In genomic region chr11:84957171-84957570, GRCm38 (mm10) we compare ENCODE assay signal across 11 mouse cellular contexts. TPM values are rescaled to one million over a fixed set of nuclear protein-coding genes. Genes with fewer than 3 reads are reported as not detected.
DNase-seq lines count a peak whose midpoint lies in the region; ATAC-seq and TF ChIP-seq lines count a peak whose summit lies in the region.
"Had no signal": no experiment of that assay in that cellular context is flagged by ENCODE, and none has a peak within 500 bp of the region (broad histone marks: within the 10 kb centered on the region; RNA-seq: fewer than 3 reads in every experiment).

No protein-coding gene starts in this region.

- no peak for TF ChIP-seq CTCF in ES-Bruce4 (IDR thresholded peaks at IDR 0.05; ENCODE audit: low read depth, low read length)
- TF ChIP-seq CTCF in forebrain, postnatal 0 days (IDR thresholded peaks at IDR 0.05; ENCODE audit: low read depth) = no peak

- no peak for TF ChIP-seq POLR2A in ES-Bruce4 (IDR thresholded peaks at IDR 0.05; ENCODE audit: insufficient read depth, low read length)

- DNase-seq in heart, embryonic 10.5 days (ENCODE audit: low spot score) = no peak
- DNase-seq in heart, postnatal 4 days = no peak
- peak; percentile 25 for DNase-seq in forebrain, postnatal 0 days
- no peak for DNase-seq in cerebellum, adult 11-12 months
- no peak for DNase-seq in left cerebral cortex, postnatal 36 days (ENCODE audit: low spot score in 2 of 2)
- DNase-seq: gastrocnemius, postnatal 25 days had no signal

- no peak for TF ChIP-seq EP300 in ES-Bruce4 (IDR thresholded peaks at IDR 0.05; ENCODE audit: insufficient read depth, low read depth, low read length)

- no peak overlapping the region for H3K27ac ChIP-seq in heart, embryonic 10.5 days
- H3K27ac ChIP-seq in ES-Bruce4 (ENCODE audit: insufficient read depth, low read length) = no peak overlapping the region
- no peak overlapping the region for H3K27ac ChIP-seq in forebrain, postnatal 0 days (ENCODE audit: low read depth, low read length)
- no peak overlapping the region for H3K27ac ChIP-seq in liver, embryonic 15.5 days (replicated peaks)

- H3K9ac ChIP-seq in ES-Bruce4 (ENCODE audit: low read depth, poor library complexity, severe bottlenecking) = 0 out of 2 replicates have a peak overlapping the region, but pooled peaks have one; percentile 55
- no peak overlapping the region for H3K9ac ChIP-seq in forebrain, postnatal 0 days
- no peak overlapping the region for H3K9ac ChIP-seq in liver, embryonic 15.5 days

- intact Hi-C loops in left cerebral cortex, postnatal 36 days (cut with DNase I) = no loop called here

- H3K4me2 ChIP-seq in forebrain, postnatal 0 days (ENCODE audit: low read depth) = peak overlapping the region; percentile 63
- H3K4me2 ChIP-seq in liver, embryonic 15.5 days = peak overlapping the region; percentile 43; the same call in 1 of the 2 replicates

- peaks cover 38% of the 10 kb centered on the region for H3K27me3 ChIP-seq in heart, embryonic 10.5 days (ENCODE audit: insufficient read depth, poor library complexity, severe bottlenecking)
- 0 out of 2 replicates have a peak, but pooled peaks cover 2% of the 10 kb centered on the region for H3K27me3 ChIP-seq in ES-Bruce4 (ENCODE audit: control insufficient read depth, insufficient read depth, low read length, poor library complexity, severe bottlenecking)
- peaks cover 33% of the 10 kb centered on the region for H3K27me3 ChIP-seq in forebrain, postnatal 0 days (ENCODE audit: insufficient read depth, low read length)
- peaks cover 70% of the 10 kb centered on the region for H3K27me3 ChIP-seq in liver, embryonic 15.5 days

- no peaks in the 10 kb centered on the region for H3K36me3 ChIP-seq in heart, embryonic 10.5 days
- no peaks in the 10 kb centered on the region for H3K36me3 ChIP-seq in ES-Bruce4 (ENCODE audit: control insufficient read depth, insufficient read depth, low read length, poor library complexity, severe bottlenecking)
- H3K36me3 ChIP-seq in forebrain, postnatal 0 days (ENCODE audit: insufficient read depth) = no peaks in the 10 kb centered on the region
- H3K36me3 ChIP-seq in liver, embryonic 15.5 days (replicated peaks) = no peaks in the 10 kb centered on the region

- H3K4me1 ChIP-seq in heart, embryonic 10.5 days = peaks cover 31% of the 10 kb centered on the region
- H3K4me1 ChIP-seq in ES-Bruce4 (ENCODE audit: control insufficient read depth, insufficient read depth, low read length) = peaks cover 2% of the 10 kb centered on the region
- peaks cover 8% of the 10 kb centered on the region; the same call in 1 of the 2 replicates for H3K4me1 ChIP-seq in forebrain, postnatal 0 days (ENCODE audit: insufficient read depth)
- peaks cover 12% of the 10 kb centered on the region; the same call in 1 of the 2 replicates for H3K4me1 ChIP-seq in liver, embryonic 15.5 days (replicated peaks)

- no peaks in the 10 kb centered on the region for H3K9me3 ChIP-seq in heart, embryonic 10.5 days
- H3K9me3 ChIP-seq in ES-Bruce4 (replicated peaks; ENCODE audit: control insufficient read depth, insufficient read depth, low read length, poor library complexity, severe bottlenecking) = no peaks in the 10 kb centered on the region
- H3K9me3 ChIP-seq in forebrain, postnatal 0 days (ENCODE audit: low read length) = no peaks in the 10 kb centered on the region
- no peaks in the 10 kb centered on the region for H3K9me3 ChIP-seq in liver, embryonic 15.5 days (replicated peaks)

- ATAC-seq in forebrain, postnatal 0 days = no peak
- ATAC-seq in liver, embryonic 15.5 days (ENCODE audit: insufficient read depth) = no peak
- no peak for ATAC-seq in monocyte, adult 5-6 weeks (replicated peaks; ENCODE audit: insufficient number of reproducible peaks, low FRiP score, low TSS enrichment, poor library complexity, severe bottlenecking)
- ATAC-seq: CD4-positive, CD25-positive, alpha-beta regulatory T cell, adult 4 months had no signal

- WGBS in heart, embryonic 10.5 days = 4% methylated on average over 15 of the region's 15 CpGs
- WGBS in forebrain, postnatal 0 days = 10% methylated on average over 15 of the region's 15 CpGs
- 8% methylated on average over 15 of the region's 15 CpGs for WGBS in liver, embryonic 15.5 days (ENCODE audit: insufficient replicate concordance)

- peak overlapping the region; percentile 54 for H3K4me3 ChIP-seq in heart, embryonic 10.5 days
- peak overlapping the region; percentile 65 for H3K4me3 ChIP-seq in ES-Bruce4 (ENCODE audit: low read depth, low read length)
- peak overlapping the region; percentile 34 for H3K4me3 ChIP-seq in forebrain, postnatal 0 days (ENCODE audit: low read depth, low read length)
- H3K4me3 ChIP-seq in liver, embryonic 15.5 days (replicated peaks) = no peak overlapping the region

RNA-seq across cellular contexts. Expression of gene Car4, which starts 0.4 kb away (rescaled TPM):
- polyA plus RNA-seq in heart, embryonic 10.5 days (2016; fragmentation: Nextera tagmentation; extraction: Ambion mirVana) = 24.1 and 38.2 TPM in 2 replicates
- 10 to 100 TPM; 21.1 to 21.5 TPM for total RNA-seq in heart, postnatal 4 days (2021)
- polyA plus RNA-seq in ES-Bruce4 (2011; ENCODE audit: insufficient read depth, insufficient read length, low read depth, missing spikeins) = 277 and 320 TPM in 2 replicates
- 1.2 and 4.2 TPM in 2 replicates for total RNA-seq in forebrain, postnatal 0 days (2014; rRNA removed)
- polyA plus RNA-seq in forebrain, postnatal 0 days (2015; fragmentation: Nextera tagmentation; extraction: Ambion mirVana) = 10.6 and 12.8 TPM in 2 replicates
- 0.16 and 0.50 TPM in 2 replicates for polyA plus RNA-seq in liver, embryonic 15.5 days (2015; fragmentation: Nextera tagmentation; extraction: Ambion mirVana)
- total RNA-seq in left cerebral cortex, postnatal 36 days (2021) = 10 to 100 TPM; 75.0 to 82.3 TPM
- not detected in 3 replicates for total RNA-seq in monocyte, adult 5-6 weeks (2017)
- total RNA-seq: megakaryocyte-erythroid progenitor cell, adult 5-6 weeks had no signal
- polyA plus RNA-seq: CD4-positive, CD25-positive, alpha-beta regulatory T cell, adult 4 months had no signal

RNA-seq across cellular contexts. Expression of gene Znhit3, which starts 41.0 kb away (rescaled TPM):
- polyA plus RNA-seq in heart, embryonic 10.5 days (2016; fragmentation: Nextera tagmentation; extraction: Ambion mirVana) = 55.1 and 78.2 TPM in 2 replicates
- total RNA-seq in heart, postnatal 4 days (2021) = 10 to 100 TPM; 13.4 to 13.7 TPM
- polyA plus RNA-seq in ES-Bruce4 (2011; ENCODE audit: insufficient read depth, insufficient read length, low read depth, missing spikeins) = 37.0 and 39.6 TPM in 2 replicates
- 40.0 and 50.7 TPM in 2 replicates for total RNA-seq in forebrain, postnatal 0 days (2014; rRNA removed)
- polyA plus RNA-seq in forebrain, postnatal 0 days (2015; fragmentation: Nextera tagmentation; extraction: Ambion mirVana) = 83.9 and 96.1 TPM in 2 replicates
- 33.3 and 34.8 TPM in 2 replicates for polyA plus RNA-seq in liver, embryonic 15.5 days (2015; fragmentation: Nextera tagmentation; extraction: Ambion mirVana)
- total RNA-seq in left cerebral cortex, postnatal 36 days (2021) = 10 to 100 TPM; 31.3 to 38.4 TPM
- 8.6 to 18.2 TPM (median 17.8 TPM) in 3 replicates for total RNA-seq in monocyte, adult 5-6 weeks (2017)
